Mouse (Mus musculus): ENCODE data around the gene Rsph1. TPM values are rescaled to one million over a fixed set of nuclear protein-coding genes. Genes with fewer than 3 reads are reported as not detected.

Gene Rsph1
- polyA plus RNA-seq, 1 experiment, result 11.7 TPM

- Histone ChIP-seq H3K4me3 (replicated peaks; ENCODE audit: extremely low read depth, low read depth, low read length) (no peak overlapping the region), H3K4me1 (ENCODE audit: control insufficient read depth, insufficient read depth, low read length) (peaks cover 5% of the 10 kb centered on the region; the same call in 1 of the 2 replicates)
- WGBS, result 54% methylated on average over 22 of the region's 22 CpGs
- DNase-seq, result no peak
- TF ChIP-seq CTCF (IDR thresholded peaks at IDR 0.05; ENCODE audit: insufficient read depth, low read length) (peak; percentile 42; the same call in 1 of the 2 replicates), POLR2A (IDR thresholded peaks at IDR 0.05; ENCODE audit: borderline replicate concordance, extremely low read depth, low read depth, low read length) (no peak)
Measured at GRCm38 (mm10) chr17:31317521-31318272, 40.5 kb upstream of the Rsph1 start.

- no peak for DNase-seq
- Histone ChIP-seq H3K4me1 (ENCODE audit: control insufficient read depth, insufficient read depth, low read length) (peaks cover 5% of the 10 kb centered on the region; the same call in 1 of the 2 replicates), H3K4me3 (replicated peaks; ENCODE audit: extremely low read depth, low read depth, low read length) (no peak overlapping the region)
- 68% methylated on average over 3 of the region's 3 CpGs for WGBS
- no peak for TF ChIP-seq CTCF (IDR thresholded peaks at IDR 0.05; ENCODE audit: insufficient read depth, low read length)
- no peak for TF ChIP-seq POLR2A (IDR thresholded peaks at IDR 0.05; ENCODE audit: borderline replicate concordance, extremely low read depth, low read depth, low read length)
Measured at GRCm38 (mm10) chr17:31316998-31317397, 39.8 kb upstream of the Rsph1 start.

- DNase-seq, result no peak
- 52% methylated on average over 6 of the region's 6 CpGs for WGBS
Measured at GRCm38 (mm10) chr17:31315993-31316392, 38.8 kb upstream of the Rsph1 start.

GRCm38 (mm10) chr17:31315046-31315792, 38.0 kb upstream of the Rsph1 start:
- no peak for DNase-seq
- H3K4me1 ChIP-seq (ENCODE audit: control insufficient read depth, insufficient read depth, low read length), result peaks cover 5% of the 10 kb centered on the region; the same call in 1 of the 2 replicates

More at GRCm38 (mm10) chr17:31315993-31316392, 38.8 kb upstream of the Rsph1 start:
- TF ChIP-seq CTCF (IDR thresholded peaks at IDR 0.05; ENCODE audit: insufficient read depth, low read length), result no peak
- Histone ChIP-seq H3K4me3 (replicated peaks; ENCODE audit: extremely low read depth, low read depth, low read length) (no peak overlapping the region), H3K4me1 (ENCODE audit: control insufficient read depth, insufficient read depth, low read length) (peaks cover 5% of the 10 kb centered on the region; the same call in 1 of the 2 replicates)

GRCm38 (mm10) chr17:31312648-31313047, 35.5 kb upstream of the Rsph1 start:
- TF ChIP-seq CTCF (IDR thresholded peaks at IDR 0.05; ENCODE audit: insufficient read depth, low read length) (no peak), POLR2A (IDR thresholded peaks at IDR 0.05; ENCODE audit: borderline replicate concordance, extremely low read depth, low read depth, low read length) (no peak)
- DNase-seq, result no peak
- Histone ChIP-seq H3K4me3 (replicated peaks; ENCODE audit: extremely low read depth, low read depth, low read length) (no peak overlapping the region), H3K4me1 (ENCODE audit: control insufficient read depth, insufficient read depth, low read length) (peaks cover 2% of the 10 kb centered on the region; the same call in 1 of the 2 replicates)
- WGBS, result 84% methylated on average over 10 of the region's 10 CpGs

More at GRCm38 (mm10) chr17:31315046-31315792, 38.0 kb upstream of the Rsph1 start:
- no peak for TF ChIP-seq CTCF (IDR thresholded peaks at IDR 0.05; ENCODE audit: insufficient read depth, low read length)
- TF ChIP-seq POLR2A (IDR thresholded peaks at IDR 0.05; ENCODE audit: borderline replicate concordance, extremely low read depth, low read depth, low read length), result no peak
- 43% methylated on average over 13 of the region's 13 CpGs for WGBS
- H3K4me3 ChIP-seq (replicated peaks; ENCODE audit: extremely low read depth, low read depth, low read length), result no peak overlapping the region

DNA sequence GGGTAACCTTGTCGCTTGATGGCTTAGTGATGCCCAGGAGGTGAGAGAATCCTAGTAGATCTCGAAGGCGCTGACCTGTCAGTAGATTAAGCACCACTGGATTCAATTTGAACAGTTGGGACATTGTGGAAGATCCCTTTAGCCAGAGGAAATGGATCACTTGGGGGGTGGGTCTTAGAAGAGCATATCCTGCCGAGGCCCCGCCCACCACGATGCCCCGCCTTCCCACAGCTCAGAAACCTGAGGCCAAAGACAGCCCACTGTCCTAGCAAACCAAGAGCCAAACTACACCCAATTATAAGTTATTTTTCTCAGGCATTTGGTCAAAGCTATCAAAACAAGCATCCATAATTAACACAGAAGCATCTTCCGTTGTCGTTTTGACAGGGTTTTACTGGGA, 33.9 kb upstream of the Rsph1 start:
- TF ChIP-seq POLR2A (IDR thresholded peaks at IDR 0.05; ENCODE audit: borderline replicate concordance, extremely low read depth, low read depth, low read length), result no peak
- TF ChIP-seq CTCF (IDR thresholded peaks at IDR 0.05; ENCODE audit: insufficient read depth, low read length), result no peak
- 72% methylated on average over 9 of the region's 9 CpGs for WGBS
- no peaks in the 10 kb centered on the region for H3K4me1 ChIP-seq (ENCODE audit: control insufficient read depth, insufficient read depth, low read length)
- no peak overlapping the region for H3K4me3 ChIP-seq (replicated peaks; ENCODE audit: extremely low read depth, low read depth, low read length)
- DNase-seq, result no peak

- TF ChIP-seq CTCF (IDR thresholded peaks at IDR 0.05; ENCODE audit: insufficient read depth, low read length), result no peak
- TF ChIP-seq POLR2A (IDR thresholded peaks at IDR 0.05; ENCODE audit: borderline replicate concordance, extremely low read depth, low read depth, low read length), result no peak
- Histone ChIP-seq H3K4me3 (replicated peaks; ENCODE audit: extremely low read depth, low read depth, low read length) (no peak overlapping the region), H3K4me1 (ENCODE audit: control insufficient read depth, insufficient read depth, low read length) (peaks cover 7% of the 10 kb centered on the region)
- 54% methylated on average over 6 of the region's 6 CpGs for WGBS
- DNase-seq, result no peak
Measured at GRCm38 (mm10) chr17:31309281-31309793, 32.2 kb upstream of the Rsph1 start.

- Histone ChIP-seq H3K4me1 (ENCODE audit: control insufficient read depth, insufficient read depth, low read length) (peaks cover 7% of the 10 kb centered on the region), H3K4me3 (replicated peaks; ENCODE audit: extremely low read depth, low read depth, low read length) (no peak overlapping the region)
- TF ChIP-seq POLR2A (IDR thresholded peaks at IDR 0.05; ENCODE audit: borderline replicate concordance, extremely low read depth, low read depth, low read length) (no peak), CTCF (IDR thresholded peaks at IDR 0.05; ENCODE audit: insufficient read depth, low read length) (no peak)
- DNase-seq, result no peak
- WGBS, result 78% methylated on average over 7 of the region's 7 CpGs
Measured at GRCm38 (mm10) chr17:31308291-31308816, 31.2 kb upstream of the Rsph1 start.

DNA sequence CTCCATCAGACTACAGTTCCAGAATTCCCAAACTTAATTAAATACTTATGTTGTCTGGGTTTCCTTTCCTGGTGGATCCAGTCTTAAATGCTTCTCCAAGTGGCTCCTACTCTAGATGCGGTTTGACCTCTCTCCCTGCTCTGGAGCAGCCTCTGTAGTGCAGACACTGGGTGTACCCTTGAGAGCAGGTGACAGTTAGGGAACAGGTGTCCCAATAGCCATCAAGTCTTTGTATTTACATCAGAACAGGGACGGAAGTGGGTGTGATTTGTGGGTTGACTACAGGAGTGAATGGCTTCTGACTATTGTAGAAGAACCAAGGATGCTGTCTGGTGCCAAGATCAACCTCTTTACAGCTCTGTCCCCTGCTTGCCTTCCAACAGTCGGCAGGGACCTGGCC, 30.6 kb upstream of the Rsph1 start:
- peaks cover 7% of the 10 kb centered on the region for H3K4me1 ChIP-seq (ENCODE audit: control insufficient read depth, insufficient read depth, low read length)
- 68% methylated on average over 3 of the region's 3 CpGs for WGBS

More for the DNA sequence above, 30.6 kb upstream of the Rsph1 start:
- no peak overlapping the region for H3K4me3 ChIP-seq (replicated peaks; ENCODE audit: extremely low read depth, low read depth, low read length)
- no peak for TF ChIP-seq CTCF (IDR thresholded peaks at IDR 0.05; ENCODE audit: insufficient read depth, low read length)
- no peak for TF ChIP-seq POLR2A (IDR thresholded peaks at IDR 0.05; ENCODE audit: borderline replicate concordance, extremely low read depth, low read depth, low read length)
- no peak for DNase-seq
